Mouse (Mus musculus) hindbrain, postnatal 0 days (tissue): Measurements from ENCODE around the gene Slc13a4. TPM values are rescaled to one million over a fixed set of nuclear protein-coding genes. Genes with fewer than 3 reads are reported as not detected.
A peak's percentile ranks its signal among the peaks of the same experiment; 100 is the strongest.

ENCODE experiments used
- ATAC-seq: fragments of 200-750 bp; cut with Nextera tagmentation; 2 replicates; pipeline ENCODE4 v1.8.0; 2017; ENCODE audit warnings: mild to moderate bottlenecking, moderate TSS enrichment, moderate library complexity
- DNase-seq: peaks from one replicate; pipeline ENCODE4 v3.0.0-alpha.2; 2015; ENCODE audit warnings: low spot score
- H3K27ac ChIP-seq: fragments of 300-500 bp; sonication (generic); 2 replicates; pipeline ENCODE4 v1.5.1; 2014; ENCODE audit warnings: mild to moderate bottlenecking
- H3K27me3 ChIP-seq: fragments of 300-500 bp; sonication (generic); 2 replicates; pipeline ENCODE4 v1.6.1; 2014; ENCODE audit warnings: low read length, mixed read lengths; ENCODE audit not compliant: insufficient read depth
- H3K36me3 ChIP-seq: fragments of 300-500 bp; sonication (generic); 2 replicates; pipeline ENCODE4 v1.6.1; 2014; ENCODE audit warnings: low read length, mixed read lengths; ENCODE audit not compliant: insufficient read depth
- H3K4me1 ChIP-seq: fragments of 300-500 bp; sonication (generic); 2 replicates; pipeline ENCODE4 v1.6.1; 2014; ENCODE audit warnings: antibody characterized with exemption, low read length, mixed read lengths; ENCODE audit not compliant: insufficient read depth
- H3K4me2 ChIP-seq: fragments of 300-500 bp; sonication (generic); 2 replicates; pipeline ENCODE4 v1.6.1; 2014; ENCODE audit warnings: low read depth, mild to moderate bottlenecking, low read length, moderate library complexity, mixed read lengths
- H3K4me3 ChIP-seq: fragments of 300-500 bp; sonication (generic); 2 replicates; pipeline ENCODE4 v1.5.1; 2014; ENCODE audit warnings: low read length
- H3K9ac ChIP-seq: fragments of 300-500 bp; sonication (generic); replicated peaks from 2 replicates; pipeline ENCODE4 v1.6.1; 2014; ENCODE audit warnings: mild to moderate bottlenecking, low read length, moderate library complexity, mixed read lengths
- H3K9me3 ChIP-seq: fragments of 300-500 bp; sonication (generic); 2 replicates; pipeline ENCODE4 v1.6.1; 2016; ENCODE audit warnings: low read length, mixed read lengths
- CTCF ChIP-seq: IDR thresholded peaks from 2 replicates; pipeline ENCODE4 v1.5.1; 2016; ENCODE audit warnings: antibody characterized with exemption, control low read depth, low read depth
- WGBS: fragments of 180-500 bp; shearing (Covaris S2); extraction: QIAGEN DNeasy Blood & Tissue Kit; methylation state at CpG from one replicate; pipeline ENCODE4 v1.1.7; 2014; 5-methylcytosine and 5-hydroxymethylcytosine counted together
- polyA plus RNA-seq: library from polyadenylated mRNA; unstranded; fragments of >200 nt; fragmentation: Nextera tagmentation; extraction: Ambion mirVana; gene quantifications from 2 replicates; pipeline ENCODE4 v1.2.1, GENCODE M21; 2015
- total RNA-seq: library from RNA; depleted of rRNA; stranded (reverse); fragments of >200 nt; gene quantifications from 2 replicates; pipeline ENCODE4 v1.2.3, GENCODE M21; 2014

The Slc13a4 gene
- total and polyA plus RNA-seq, 2 experiments from 2014 or later = 14.6 to 22.2 TPM

DNA sequence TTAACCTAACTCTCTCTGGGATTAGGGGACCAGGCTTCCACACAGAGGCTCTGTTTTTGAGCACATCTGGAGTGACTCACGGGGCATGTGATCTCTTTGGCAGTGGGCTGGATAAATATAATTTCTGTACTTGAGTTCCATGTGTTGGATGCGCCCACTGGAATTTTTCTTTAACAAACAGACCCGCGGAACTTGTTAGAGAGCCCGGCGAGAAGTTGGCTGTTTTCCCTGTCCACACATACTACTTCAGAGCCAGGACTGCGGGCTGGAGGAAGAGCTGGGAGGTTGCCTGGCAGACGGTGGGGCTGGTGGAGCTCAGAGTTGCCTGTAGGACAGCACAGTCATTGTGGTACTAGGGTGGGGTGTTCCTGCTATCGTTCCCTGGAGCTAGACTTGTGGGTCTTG is 18.2 kb upstream of the Slc13a4 start, which contains the start of gene Fam180a:
TSS of gene Fam180a (minus strand) at position 31 of the 405 bp plus-strand sequence.
- Histone ChIP-seq H3K27me3 (no peaks in the 10 kb centered on the region), H3K9me3 (no peaks in the 10 kb centered on the region), H3K4me1 (0 out of 2 replicates have a peak, but pooled peaks cover 5% of the 10 kb centered on the region), H3K4me3 (no peak within 1 kb of the TSS), H3K4me2 (no peak within 1 kb of the TSS), H3K9ac (no peak within 1 kb of the TSS), H3K36me3 (no peaks in the 10 kb centered on the region), H3K27ac (no peak within 1 kb of the TSS)
- TF ChIP-seq CTCF = no peak
- DNase-seq (peak; percentile 19), ATAC-seq (0 out of 2 replicates have a peak, but pooled peaks have one; percentile 38)
- WGBS = 63% methylated on average over 9 of the region's 9 CpGs

- Histone ChIP-seq H3K4me1 (0 out of 2 replicates have a peak, but pooled peaks cover 5% of the 10 kb centered on the region), H3K27me3 (no peaks in the 10 kb centered on the region), H3K36me3 (no peaks in the 10 kb centered on the region), H3K27ac (no peak overlapping the region), H3K9ac (no peak overlapping the region), H3K9me3 (no peaks in the 10 kb centered on the region), H3K4me2 (no peak overlapping the region), H3K4me3 (no peak overlapping the region)
- DNase-seq (no peak), ATAC-seq (no peak)
- 57% methylated on average over 9 of the region's 9 CpGs for WGBS
- no peak for TF ChIP-seq CTCF
These were observed 16.4 kb upstream of the Slc13a4 start for GRCm38 (mm10) chr6:35324306-35324705.

DNA sequence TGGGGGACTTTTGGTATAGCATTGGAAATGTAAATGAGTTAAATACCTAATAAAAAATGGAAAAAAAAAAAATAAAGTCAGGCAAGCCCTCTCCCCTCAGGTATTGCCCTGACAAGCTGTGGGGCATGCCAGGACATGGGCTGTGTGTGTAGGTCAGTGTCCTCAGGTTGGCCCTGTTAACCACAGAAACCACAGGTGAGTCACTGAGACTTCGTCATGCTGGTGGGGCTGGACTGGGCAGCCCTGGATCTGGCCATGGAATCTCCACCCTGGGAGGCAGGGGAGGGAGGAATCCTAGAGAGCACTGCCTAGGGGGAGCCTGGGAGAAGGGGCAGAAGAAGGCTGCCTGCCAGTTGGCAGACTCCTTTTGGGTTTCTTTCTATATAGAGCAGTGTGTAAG is 15.1 kb upstream of the Slc13a4 start:
- H3K27me3 ChIP-seq = no peaks in the 10 kb centered on the region
- 56% methylated on average over 1 of the region's 1 CpGs for WGBS
- no peak overlapping the region for H3K27ac ChIP-seq
- H3K4me3 ChIP-seq = no peak overlapping the region
- TF ChIP-seq CTCF = no peak
- H3K4me2 ChIP-seq = no peak overlapping the region
- H3K9ac ChIP-seq = no peak overlapping the region
- 0 out of 2 replicates have a peak, but pooled peaks cover 5% of the 10 kb centered on the region for H3K4me1 ChIP-seq
- no peak for DNase-seq
- H3K9me3 ChIP-seq = no peaks in the 10 kb centered on the region
- no peaks in the 10 kb centered on the region for H3K36me3 ChIP-seq
- ATAC-seq = no peak

DNA sequence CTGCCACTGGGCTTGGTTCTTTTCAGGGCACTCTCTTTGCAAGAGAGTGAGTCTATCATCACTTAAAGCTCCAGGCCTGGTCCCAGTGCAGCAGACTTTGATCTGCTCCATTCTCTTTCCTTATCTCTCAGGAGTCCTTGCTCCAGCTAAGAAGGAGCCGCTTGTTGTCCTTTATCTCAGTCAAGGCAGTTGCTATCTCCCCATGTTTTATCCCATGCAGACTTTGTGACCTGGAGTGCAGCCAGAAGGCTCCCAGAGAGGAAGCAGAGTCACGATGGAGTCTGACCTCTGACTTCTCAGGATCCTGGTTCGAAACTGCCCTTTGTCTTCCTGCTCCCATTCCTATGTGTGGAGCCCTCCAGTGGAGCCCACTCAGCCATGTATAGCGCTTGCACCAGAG is 13.2 kb upstream of the Slc13a4 start:
- Histone ChIP-seq H3K36me3 (no peaks in the 10 kb centered on the region), H3K9ac (no peak overlapping the region), H3K4me1 (0 out of 2 replicates have a peak, but pooled peaks cover 5% of the 10 kb centered on the region), H3K9me3 (no peaks in the 10 kb centered on the region), H3K27ac (no peak overlapping the region), H3K27me3 (no peaks in the 10 kb centered on the region), H3K4me3 (no peak overlapping the region), H3K4me2 (no peak overlapping the region)
- TF ChIP-seq CTCF = no peak
- ATAC-seq (no peak), DNase-seq (no peak)
- 80% methylated on average over 4 of the region's 4 CpGs for WGBS

GRCm38 (mm10) chr6:35319850-35320249 is 11.9 kb upstream of the Slc13a4 start:
- no peaks in the 10 kb centered on the region for H3K36me3 ChIP-seq
- no peak for ATAC-seq
- TF ChIP-seq CTCF = no peak
- H3K27me3 ChIP-seq = no peaks in the 10 kb centered on the region
- no peak overlapping the region for H3K27ac ChIP-seq
- no peaks in the 10 kb centered on the region for H3K4me1 ChIP-seq
- no peak for DNase-seq
- no peak overlapping the region for H3K9ac ChIP-seq
- H3K4me3 ChIP-seq = no peak overlapping the region
- no peak overlapping the region for H3K4me2 ChIP-seq
- 77% methylated on average over 6 of the region's 6 CpGs for WGBS
- H3K9me3 ChIP-seq = no peaks in the 10 kb centered on the region

GRCm38 (mm10) chr6:35313520-35313919 is 5.6 kb upstream of the Slc13a4 start:
- WGBS = 91% methylated on average over 8 of the region's 8 CpGs
- no peaks in the 10 kb centered on the region for H3K4me1 ChIP-seq
- no peak overlapping the region for H3K4me2 ChIP-seq
- no peak overlapping the region for H3K4me3 ChIP-seq
- ATAC-seq (no peak), DNase-seq (no peak)
- no peaks in the 10 kb centered on the region for H3K9me3 ChIP-seq
- H3K27ac ChIP-seq = no peak overlapping the region
- no peaks in the 10 kb centered on the region for H3K36me3 ChIP-seq
- no peak overlapping the region for H3K9ac ChIP-seq
- no peak for TF ChIP-seq CTCF
- no peaks in the 10 kb centered on the region for H3K27me3 ChIP-seq

DNA sequence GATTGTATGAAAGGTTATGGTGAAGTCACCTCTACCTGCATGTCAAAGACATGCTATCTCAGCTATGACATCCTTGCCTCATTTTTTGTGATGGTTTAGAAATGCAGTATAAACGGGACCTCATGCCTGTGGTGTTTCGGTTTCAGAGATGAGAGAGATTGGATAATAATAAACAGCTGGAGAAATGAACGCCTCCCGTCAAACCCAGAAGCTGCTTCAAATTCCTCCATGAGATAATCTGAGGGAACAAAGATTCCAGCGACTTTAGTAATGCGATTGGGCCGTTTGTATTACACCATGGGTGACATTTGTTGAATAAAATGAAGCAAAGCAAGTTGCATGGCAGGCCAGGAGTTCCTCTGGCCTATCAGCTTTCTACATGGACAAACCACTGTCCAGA is 1.5 kb upstream of the Slc13a4 start:
- no peaks in the 10 kb centered on the region for H3K27me3 ChIP-seq
- 82% methylated on average over 7 of the region's 7 CpGs for WGBS
- ATAC-seq (no peak), DNase-seq (no peak)
- no peak for TF ChIP-seq CTCF
- no peak overlapping the region for H3K9ac ChIP-seq
- H3K9me3 ChIP-seq = no peaks in the 10 kb centered on the region
- no peak overlapping the region for H3K4me2 ChIP-seq
- H3K27ac ChIP-seq = no peak overlapping the region
- H3K4me3 ChIP-seq = no peak overlapping the region
- H3K36me3 ChIP-seq = no peaks in the 10 kb centered on the region
- H3K4me1 ChIP-seq = no peaks in the 10 kb centered on the region
